Mouse (Mus musculus): Measurements from ENCODE around the gene Ruvbl2. TPM values are rescaled to one million over a fixed set of nuclear protein-coding genes. Genes with fewer than 3 reads are reported as not detected.

Ruvbl2 gene
- total RNA-seq (2012; rRNA removed) (224 and 253 TPM in 2 replicates), total RNA-seq (2014; rRNA removed) (229 and 267 TPM in 2 replicates), polyA plus RNA-seq (2012; ENCODE audit: insufficient read length, low read depth) (253 and 277 TPM in 2 replicates)

GRCm38 (mm10) chr7:45437521-45438276 lies at the start of gene Ruvbl2:
Gene Ruvbl2 (minus strand): TSS chr7:45438096.
- TF ChIP-seq JUND (conservative IDR thresholded peaks at IDR 0.05; ENCODE audit: low read depth, low read length) (no peak), SIN3A (IDR thresholded peaks at IDR 0.05; ENCODE audit: low read length) (no peak), KAT2A (IDR thresholded peaks at IDR 0.05; ENCODE audit: insufficient replicate concordance, low read length) (no peak), E2F4 (IDR thresholded peaks at IDR 0.05; ENCODE audit: insufficient replicate concordance, low read depth, low read length) (no peak), RAD21 (IDR thresholded peaks at IDR 0.05; ENCODE audit: low read depth, low read length) (peak; percentile 43), GABPA (IDR thresholded peaks at IDR 0.05; ENCODE audit: insufficient replicate concordance, low read depth, low read length) (no peak), CTCF (conservative IDR thresholded peaks at IDR 0.05 in 1 of 2, IDR thresholded peaks at IDR 0.05 in 1 of 2; ENCODE audit: low read depth in 2 of 2, low read length in 2 of 2) (peak in 1 of 2 experiments; percentile 61; a peak in 2 of 4 replicates)
- peaks cover 2 to 37% of the 10 kb centered on the region in 2 experiments; a peak in 3 of 4 replicates for H3K4me1 ChIP-seq (ENCODE audit: control insufficient read depth in 1 of 2, insufficient read depth in 2 of 2)
- in situ Hi-C loops (cut with MboI; ENCODE audit: low pct_ligation_motif_present, low pct_unique_long_range_greater_than_20kb, low sequenced_read_pairs), result no loop called here
- H3K79me2 ChIP-seq (replicated peaks; ENCODE audit: control insufficient read depth, extremely low read depth, insufficient read depth, poor library complexity, severe bottlenecking), result peaks cover 13% of the 10 kb centered on the region
- no peaks in the 10 kb centered on the region for H3K27me3 ChIP-seq (replicated peaks)
- H3K4me3 ChIP-seq (replicated peaks in 1 of 3; ENCODE audit: low read depth in 2 of 3, low read length in 2 of 3, poor library complexity in 1 of 3), result no peak within 1 kb of the TSS
- H3K36me3 ChIP-seq (replicated peaks in 1 of 2; ENCODE audit: control insufficient read depth in 1 of 2, insufficient read depth in 1 of 2, low read length in 1 of 2), result peaks cover 13 to 48% of the 10 kb centered on the region in 2 experiments
- dilution Hi-C loops (cut with MboI; ENCODE audit: extremely low pct_ligation_motif_present, extremely low pct_unique_long_range_greater_than_20kb, low sequenced_read_pairs), result no loop called here
- no peaks in the 10 kb centered on the region for H3K9me3 ChIP-seq (replicated peaks; ENCODE audit: low read length)
- no peak within 1 kb of the TSS for H3K9ac ChIP-seq (ENCODE audit: insufficient read depth, low read depth)
- DNase-seq (ENCODE audit: extremely low read depth), result no peak
- no peak within 1 kb of the TSS for H3K4me2 ChIP-seq (ENCODE audit: insufficient read depth, low read depth, poor library complexity, severe bottlenecking)
- H3K27ac ChIP-seq (ENCODE audit: insufficient read depth, low read depth), result no peak within 1 kb of the TSS

DNA sequence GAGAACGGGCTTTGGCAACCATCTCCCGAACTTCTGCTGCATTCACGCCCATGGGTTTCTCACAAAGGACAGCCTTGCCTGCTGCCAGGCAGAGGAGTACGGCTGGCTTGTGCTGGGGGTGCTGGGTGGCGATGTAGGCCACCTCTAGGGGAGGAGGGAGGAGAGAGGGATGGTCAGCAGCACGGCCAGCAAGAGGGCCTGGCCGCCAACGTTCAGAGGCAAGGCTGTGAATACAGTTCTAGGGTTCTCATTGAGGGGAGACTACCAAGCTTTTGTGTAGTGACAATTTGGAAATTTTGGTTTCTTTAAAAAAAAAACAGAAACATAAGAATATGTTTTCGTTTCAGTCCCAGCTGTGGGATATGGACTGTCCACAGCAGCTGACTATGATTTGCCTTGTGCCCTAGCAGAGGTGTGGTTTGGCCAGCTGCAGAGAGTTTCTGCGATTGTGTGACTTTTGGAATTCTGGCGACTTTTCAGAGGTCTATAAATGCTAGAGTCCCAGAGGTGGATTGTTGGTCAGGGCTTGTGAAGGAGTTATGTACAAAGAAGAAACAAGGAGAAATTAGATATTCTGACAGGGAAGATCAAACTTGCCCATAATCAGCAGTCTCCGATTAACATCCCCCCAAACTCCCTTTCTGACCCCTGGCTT lies 49.0 kb upstream of the Ruvbl2 start, which contains the start of gene Gm45808:
TSS of gene Gm45808 (minus strand) at position 51 of the 655 bp plus-strand sequence.
- no peak within 1 kb of the TSS for H3K4me2 ChIP-seq (ENCODE audit: insufficient read depth, low read depth, poor library complexity, severe bottlenecking)

More for the DNA sequence above, 49.0 kb upstream of the Ruvbl2 start, which contains the start of gene Gm45808:
- no peak for DNase-seq (ENCODE audit: extremely low read depth)
- peaks cover 7 to 28% of the 10 kb centered on the region in 2 experiments for H3K36me3 ChIP-seq (replicated peaks in 1 of 2; ENCODE audit: control insufficient read depth in 1 of 2, insufficient read depth in 1 of 2, low read length in 1 of 2)
- no peaks in the 10 kb centered on the region for H3K27me3 ChIP-seq (replicated peaks)
- dilution Hi-C loops (cut with MboI; ENCODE audit: extremely low pct_ligation_motif_present, extremely low pct_unique_long_range_greater_than_20kb, low sequenced_read_pairs), result no loop called here
- H3K27ac ChIP-seq (ENCODE audit: insufficient read depth, low read depth), result no peak within 1 kb of the TSS
- no peak within 1 kb of the TSS for H3K9ac ChIP-seq (ENCODE audit: insufficient read depth, low read depth)
- TF ChIP-seq MAZ (IDR thresholded peaks at IDR 0.05; ENCODE audit: low read depth, low read length) (no peak), ZMIZ1 (IDR thresholded peaks at IDR 0.05; ENCODE audit: low read depth, low read length) (no peak), SIN3A (IDR thresholded peaks at IDR 0.05; ENCODE audit: low read length) (no peak), PAX5 (IDR thresholded peaks at IDR 0.05; ENCODE audit: low read length) (no peak), ELF1 (IDR thresholded peaks at IDR 0.05; ENCODE audit: low read depth, low read length) (no peak), TBP (conservative IDR thresholded peaks at IDR 0.05; ENCODE audit: low read depth, low read length) (no peak), BHLHE40 (IDR thresholded peaks at IDR 0.05; ENCODE audit: low read depth, low read length) (no peak), MEF2A (IDR thresholded peaks at IDR 0.05; ENCODE audit: borderline replicate concordance, low read depth, low read length) (no peak), ZNF384 (IDR thresholded peaks at IDR 0.05; ENCODE audit: low read depth, low read length) (no peak), CTCF (conservative IDR thresholded peaks at IDR 0.05 in 1 of 2, IDR thresholded peaks at IDR 0.05 in 1 of 2; ENCODE audit: low read depth in 2 of 2, low read length in 2 of 2) (no peak), MYC (IDR thresholded peaks at IDR 0.05; ENCODE audit: low read depth, low read length) (no peak), JUND (conservative IDR thresholded peaks at IDR 0.05; ENCODE audit: low read depth, low read length) (no peak), CHD1 (IDR thresholded peaks at IDR 0.05; ENCODE audit: low read depth, low read length) (no peak), IRF4 (IDR thresholded peaks at IDR 0.05; ENCODE audit: low read depth, low read length) (no peak), JUN (IDR thresholded peaks at IDR 0.05; ENCODE audit: insufficient read depth, low read depth, low read length) (no peak)
- H3K9me3 ChIP-seq (replicated peaks; ENCODE audit: low read length), result no peaks in the 10 kb centered on the region
- H3K4me3 ChIP-seq (replicated peaks in 1 of 3; ENCODE audit: low read depth in 2 of 3, low read length in 2 of 3, poor library complexity in 1 of 3), result no peak within 1 kb of the TSS
- no peaks in the 10 kb centered on the region for H3K79me2 ChIP-seq (replicated peaks; ENCODE audit: control insufficient read depth, extremely low read depth, insufficient read depth, poor library complexity, severe bottlenecking)
- H3K4me1 ChIP-seq (ENCODE audit: control insufficient read depth in 1 of 2, insufficient read depth in 2 of 2), result peaks cover 4 to 25% of the 10 kb centered on the region in 2 experiments; a peak in 3 of 4 replicates
- in situ Hi-C loops (cut with MboI; ENCODE audit: low pct_ligation_motif_present, low pct_unique_long_range_greater_than_20kb, low sequenced_read_pairs), result no loop called here

All from CH12.LX (cell line).